Mouse (Mus musculus) bone marrow, adult 2 months (tissue): ENCODE data around the gene Ttc3.

Experiments
- CTCF ChIP-seq: fragments of 200-500 bp; IDR thresholded peaks from 2 replicates; pipeline ENCODE4 v1.5.1; 2011; ENCODE audit warnings: low read length, control low read depth; ENCODE audit not compliant: control insufficient read depth, insufficient read depth
- POLR2A ChIP-seq: fragments of 200-500 bp; IDR thresholded peaks from 2 replicates; pipeline ENCODE4 v1.6.1; 2011; ENCODE audit warnings: low read depth, mild to moderate bottlenecking, control low read depth, low read length, borderline replicate concordance; ENCODE audit not compliant: control insufficient read depth

DNA sequence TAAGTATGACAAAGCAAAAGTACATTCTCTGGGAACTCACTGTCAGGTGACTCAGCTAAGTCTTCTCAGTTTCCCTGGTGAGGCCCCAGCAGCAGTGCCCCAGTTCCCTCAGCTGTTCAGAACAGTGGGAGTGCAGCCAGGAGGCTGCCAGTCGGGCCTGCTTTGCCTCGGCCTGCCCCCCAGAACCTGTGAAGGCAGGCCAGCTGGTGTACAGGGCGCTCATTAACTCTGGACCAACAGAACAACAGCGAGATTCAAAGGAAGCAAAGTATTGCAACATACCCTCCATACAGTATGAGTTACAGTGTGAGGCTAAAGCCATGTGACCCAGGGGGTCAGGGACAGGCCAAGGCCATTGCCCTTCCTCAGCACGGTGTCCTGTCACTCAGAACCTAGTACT, 127.5 kb downstream of the Ttc3 start:
- TF ChIP-seq POLR2A: no peak
- TF ChIP-seq CTCF: no peak
